Mouse (Mus musculus): ENCODE measurements around the gene Itgb4.

DNA sequence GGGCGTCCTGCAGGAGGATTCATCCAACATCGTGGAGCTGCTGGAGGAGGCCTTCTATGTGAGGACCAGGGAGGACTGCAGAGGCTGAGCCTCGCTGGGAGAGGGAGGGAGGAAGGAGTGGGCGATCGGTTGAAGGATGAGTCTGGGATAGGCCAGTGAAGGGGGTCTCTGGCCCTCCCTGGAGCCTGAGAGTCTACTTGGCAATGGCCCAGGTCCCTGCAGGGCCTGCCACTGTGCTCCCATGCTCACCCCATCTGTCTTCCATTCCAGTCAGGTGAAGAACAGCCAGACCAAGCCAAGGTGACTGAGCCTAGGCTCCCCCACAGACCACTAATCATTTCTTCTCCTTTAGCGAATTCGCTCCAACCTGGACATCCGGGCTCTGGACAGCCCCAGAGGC is 8.8 kb downstream of the Itgb4 start:
- TF ChIP-seq CTCF (IDR thresholded peaks at IDR 0.05; ENCODE audit: borderline replicate concordance, insufficient read depth, low read length) (no peak), POLR2A (IDR thresholded peaks at IDR 0.05; ENCODE audit: low read depth, low read length) (no peak)
